Mouse (Mus musculus): ENCODE results near the gene Gm20716.

The Gm20716 gene

DNA sequence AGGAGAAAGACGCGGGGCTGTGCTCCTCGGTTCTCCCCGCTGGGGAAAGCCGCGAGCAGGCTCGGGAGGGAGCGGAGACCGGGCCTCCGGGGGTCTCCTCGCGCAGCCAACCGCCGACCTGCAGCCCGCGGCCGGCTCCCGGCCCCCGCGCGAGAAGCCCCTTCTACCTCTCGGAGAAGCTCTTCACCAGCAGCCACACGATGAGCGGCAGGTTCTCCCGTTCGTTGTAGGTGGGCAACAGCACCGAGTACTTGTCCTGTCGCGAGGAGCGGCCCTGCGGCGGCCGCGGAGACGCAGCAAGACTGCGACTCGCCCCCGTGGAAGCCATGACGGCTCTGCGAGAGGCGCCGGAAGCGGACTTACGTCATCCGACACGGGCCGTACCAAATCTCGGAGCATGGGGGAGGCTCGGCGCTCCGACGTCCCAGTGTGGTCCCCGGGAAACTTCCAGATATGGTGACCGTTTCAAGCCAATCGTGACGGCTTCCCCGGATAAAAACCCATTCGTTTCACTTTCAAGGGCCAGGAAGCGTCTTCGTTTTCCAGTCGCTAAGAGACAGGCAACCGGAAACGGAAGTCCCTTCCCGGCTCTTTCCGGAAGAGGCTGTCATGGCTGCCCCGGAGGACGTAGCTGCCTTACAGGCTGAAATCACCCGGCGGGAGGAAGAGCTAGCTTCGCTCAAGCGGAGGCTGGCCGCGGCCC is at the start of gene Gm20716, which contains the start of the genes Dpm1 and Mocs3:
Gm20716 (minus strand) TSS at position 339 of the 703 bp plus-strand sequence.
Dpm1 (minus strand) TSS at position 566 of the 703 bp plus-strand sequence.
Mocs3 (plus strand) TSS at position 597 of the 703 bp plus-strand sequence.
- peak; percentile 81 for DNase-seq

DNA sequence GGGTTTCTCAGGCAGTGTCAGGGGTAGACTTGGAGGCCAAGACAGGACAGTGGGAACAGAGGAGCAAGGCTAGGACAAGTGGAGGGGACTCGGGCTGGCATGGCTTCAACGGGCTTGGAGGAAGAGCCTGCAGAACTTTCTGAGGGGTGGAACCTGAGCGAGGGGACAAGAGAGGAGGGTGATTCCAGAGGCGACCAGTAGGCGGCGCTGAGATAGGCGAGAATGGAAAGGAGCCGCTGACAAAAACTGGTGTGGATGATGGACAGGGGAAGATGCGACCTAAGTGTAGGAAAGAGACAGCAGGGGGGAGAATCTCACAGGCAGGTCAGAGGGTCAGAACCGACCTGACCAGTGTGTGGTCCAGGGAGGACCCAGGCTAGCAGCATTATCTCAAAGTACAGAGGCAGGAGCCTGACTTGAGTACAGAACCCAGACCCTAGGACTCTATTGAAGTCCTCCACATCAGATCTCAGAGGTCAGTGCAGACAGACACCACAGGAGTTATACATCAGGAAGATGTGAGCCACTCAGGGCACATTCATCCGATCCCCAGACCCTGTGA is 44.3 kb upstream of the Gm20716 start:
- peak; percentile 74 for DNase-seq

- DNase-seq = no peak
Observed at GRCm38 (mm10) chr2:168273387-168273786, 43.2 kb upstream of the Gm20716 start.

DNA sequence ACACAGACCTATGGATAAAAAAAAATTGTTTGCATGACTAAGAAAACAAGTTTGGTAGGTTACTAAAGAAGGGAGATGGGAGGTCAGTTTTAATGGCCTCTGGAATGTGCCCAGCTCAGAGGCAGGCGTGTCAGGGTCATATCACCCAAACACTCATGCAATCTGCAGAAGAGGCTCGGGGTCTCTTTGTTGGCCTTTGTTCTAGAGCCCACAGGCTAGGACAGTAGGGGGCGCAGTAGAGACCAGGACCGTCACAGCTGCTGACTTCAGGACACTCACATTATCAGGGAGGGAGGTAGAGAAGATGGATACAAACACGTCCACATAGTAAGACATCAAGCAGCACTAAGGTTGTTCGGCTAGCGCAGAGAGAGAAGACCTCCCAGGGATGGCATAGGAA is 37.9 kb upstream of the Gm20716 start:
- DNase-seq = peak; percentile 27

DNA sequence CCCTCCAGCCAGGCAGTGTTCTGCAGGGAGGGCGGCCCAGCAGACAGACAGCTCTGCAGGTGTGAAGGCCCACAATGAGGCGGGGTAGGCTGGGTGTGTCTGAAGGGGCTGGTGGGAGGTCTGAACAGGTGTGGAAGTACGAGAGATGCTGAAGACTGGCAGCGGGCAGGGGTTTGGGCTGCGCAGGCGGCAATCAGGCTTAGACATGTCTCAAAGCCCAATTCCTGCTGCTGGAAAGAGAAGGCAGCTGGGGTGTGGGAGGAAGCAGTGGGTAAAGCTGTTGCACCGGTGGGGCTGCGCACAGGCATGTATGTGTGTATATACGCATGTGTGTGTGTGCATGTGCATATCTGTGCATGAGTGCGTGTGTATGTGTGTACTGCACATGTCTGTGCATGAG is 30.7 kb upstream of the Gm20716 start:
- DNase-seq = no peak

DNA sequence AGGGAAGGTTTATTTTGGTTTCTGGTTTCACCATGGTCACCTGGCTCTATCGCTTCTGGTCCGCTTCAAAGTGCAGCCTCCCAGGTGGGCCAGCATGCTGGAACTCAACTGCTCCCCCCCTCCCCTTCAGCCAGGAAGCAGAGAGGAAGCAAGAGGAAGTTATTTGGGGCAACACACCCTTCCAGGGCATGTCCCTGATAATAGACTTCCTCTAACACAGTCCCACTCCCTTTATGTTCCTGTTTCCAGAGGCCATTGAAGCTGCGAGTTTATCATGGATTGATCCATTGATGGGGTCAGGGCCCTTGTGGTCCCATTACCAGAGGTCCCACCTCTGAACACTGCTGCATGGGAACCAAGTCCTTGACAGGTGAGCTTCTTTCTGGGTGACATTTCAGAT is 30.0 kb upstream of the Gm20716 start:
- no peak for DNase-seq

- DNase-seq = no peak
Observed at GRCm38 (mm10) chr2:168259046-168259445, 28.9 kb upstream of the Gm20716 start.

GRCm38 (mm10) chr2:168257188-168257587 is 27.0 kb upstream of the Gm20716 start:
- no peak for DNase-seq

- no peak for DNase-seq
Observed at GRCm38 (mm10) chr2:168256506-168256905, 26.3 kb upstream of the Gm20716 start.

DNA sequence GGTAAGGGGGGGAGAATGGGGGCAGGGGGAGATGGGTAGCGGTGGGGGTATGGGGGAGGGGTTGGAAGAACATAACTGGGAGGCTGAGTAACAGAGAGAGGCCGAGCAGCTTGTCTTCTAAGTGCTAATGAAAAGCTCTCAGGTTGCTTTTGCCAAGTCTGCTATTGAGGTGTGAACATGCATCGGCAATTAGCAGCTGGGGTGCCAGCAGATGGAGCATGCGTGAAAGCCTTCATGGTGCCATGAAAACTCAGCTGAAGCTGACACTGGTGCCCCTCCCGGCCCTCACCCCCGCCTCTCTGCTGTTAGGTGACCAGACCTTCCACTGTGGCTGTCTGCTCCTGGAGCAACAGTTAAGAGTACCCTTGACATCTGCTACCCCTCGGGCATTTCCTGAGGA is 23.7 kb upstream of the Gm20716 start:
- DNase-seq = no peak

DNA sequence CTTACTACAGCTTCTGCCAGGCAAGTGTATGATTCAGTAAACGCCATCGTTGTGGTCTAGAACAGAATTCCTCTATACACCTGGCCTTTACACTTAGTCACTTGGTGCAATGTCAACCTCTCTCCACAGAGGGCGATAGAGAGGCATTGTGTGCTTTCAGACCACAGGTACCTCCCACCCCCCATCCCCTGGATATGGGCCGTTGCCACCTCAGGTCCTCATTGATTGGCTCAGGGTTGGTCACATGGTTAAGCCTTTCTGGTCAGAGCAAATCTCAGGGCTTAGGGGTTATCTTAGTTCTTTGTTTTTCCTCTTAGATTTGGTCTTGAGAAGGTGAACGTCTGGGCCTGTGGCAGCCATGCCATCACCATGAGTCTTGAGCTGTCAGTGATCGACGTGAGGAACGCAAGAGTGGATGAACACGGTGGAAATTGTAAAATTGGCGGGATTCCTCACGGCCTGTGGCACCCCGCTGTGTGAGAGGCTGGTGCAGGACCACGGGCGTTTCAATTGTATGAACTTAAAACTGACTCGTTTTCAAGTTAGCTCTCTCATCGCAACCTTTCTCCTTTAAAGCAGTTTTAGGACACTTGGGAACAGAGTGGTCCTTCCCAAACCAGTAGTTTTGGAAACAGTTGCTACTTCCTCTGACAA is 22.6 kb upstream of the Gm20716 start:
- DNase-seq = peak; percentile 50

DNA sequence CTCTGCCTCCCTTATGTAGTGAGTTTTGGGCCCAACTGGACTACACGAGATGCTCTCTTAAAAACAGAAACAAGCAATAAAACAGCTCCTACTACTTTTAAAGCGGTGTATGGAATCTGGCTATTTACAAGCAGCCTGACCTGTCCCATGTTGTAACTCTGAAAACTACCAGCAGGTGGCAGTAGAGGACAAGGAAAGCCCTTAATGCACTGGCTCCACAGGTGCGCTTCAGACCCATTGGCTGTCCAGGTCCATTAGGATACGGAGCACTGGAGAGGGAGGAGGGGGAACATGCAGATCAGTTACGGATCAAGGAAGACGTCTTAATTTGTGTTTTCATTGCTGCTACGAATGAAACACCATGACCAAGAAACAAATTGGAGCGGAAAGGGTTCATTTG is 20.1 kb upstream of the Gm20716 start:
- DNase-seq = peak; percentile 84

GRCm38 (mm10) chr2:168248856-168249245 is 18.7 kb upstream of the Gm20716 start:
- DNase-seq = peak; percentile 40

GRCm38 (mm10) chr2:168248167-168248855 is 18.1 kb upstream of the Gm20716 start:
- no peak for DNase-seq

- no peak for DNase-seq
Observed at GRCm38 (mm10) chr2:168245571-168245970, 15.4 kb upstream of the Gm20716 start.

GRCm38 (mm10) chr2:168243278-168243677 is 13.1 kb upstream of the Gm20716 start:
- DNase-seq = no peak

- no peak for DNase-seq
Observed at GRCm38 (mm10) chr2:168242841-168243240, 12.7 kb upstream of the Gm20716 start.

- DNase-seq = no peak
Observed at GRCm38 (mm10) chr2:168238335-168238734, 8.2 kb upstream of the Gm20716 start.

GRCm38 (mm10) chr2:168233286-168233685 is 3.1 kb upstream of the Gm20716 start:
- DNase-seq = no peak

DNA sequence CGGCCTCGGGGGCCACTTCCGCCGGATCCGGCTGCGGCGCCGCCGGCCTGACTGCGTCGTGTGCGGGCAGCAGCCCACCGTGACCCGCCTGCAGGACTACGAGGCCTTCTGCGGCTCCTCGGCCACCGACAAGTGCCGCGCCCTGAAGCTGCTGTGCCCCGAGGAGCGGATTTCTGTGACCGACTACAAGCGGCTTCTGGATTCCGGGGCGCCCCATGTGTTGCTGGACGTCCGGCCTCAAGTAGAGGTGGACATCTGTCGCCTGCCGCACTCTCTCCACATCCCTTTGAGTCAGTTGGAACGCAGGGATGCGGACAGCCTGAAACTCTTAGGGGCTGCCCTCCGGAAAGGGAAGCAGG is 1.3 kb upstream of the Gm20716 start:
- DNase-seq = peak; percentile 40

DNA sequence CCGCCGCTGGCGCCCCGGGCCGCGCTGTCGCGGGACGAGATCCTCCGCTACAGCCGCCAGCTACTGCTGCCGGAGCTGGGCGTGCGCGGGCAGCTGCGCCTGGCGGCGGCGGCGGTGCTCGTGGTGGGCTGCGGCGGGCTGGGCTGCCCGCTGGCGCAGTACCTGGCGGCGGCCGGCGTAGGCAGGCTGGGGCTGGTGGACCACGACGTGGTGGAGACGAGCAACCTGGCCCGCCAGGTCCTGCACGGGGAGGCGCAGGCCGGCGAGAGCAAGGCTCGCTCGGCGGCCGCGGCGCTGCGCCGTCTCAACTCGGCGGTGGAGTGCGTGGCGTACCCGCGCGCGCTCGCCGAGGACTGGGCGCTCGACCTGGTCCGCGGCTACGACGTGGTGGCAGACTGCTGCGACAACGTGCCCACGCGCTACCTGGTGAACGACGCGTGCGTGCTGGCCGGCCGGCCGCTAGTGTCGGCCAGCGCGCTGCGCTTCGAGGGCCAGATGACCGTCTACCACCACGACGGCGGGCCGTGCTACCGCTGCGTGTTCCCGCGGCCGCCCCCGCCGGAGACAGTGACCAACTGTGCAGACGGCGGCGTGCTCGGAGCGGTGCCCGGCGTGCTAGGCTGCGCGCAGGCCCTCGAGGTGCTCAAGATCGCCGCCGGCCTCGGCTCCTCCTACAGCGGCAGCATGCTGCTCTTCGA is 758 bp upstream of the Gm20716 start:
- DNase-seq = no peak

DNA sequence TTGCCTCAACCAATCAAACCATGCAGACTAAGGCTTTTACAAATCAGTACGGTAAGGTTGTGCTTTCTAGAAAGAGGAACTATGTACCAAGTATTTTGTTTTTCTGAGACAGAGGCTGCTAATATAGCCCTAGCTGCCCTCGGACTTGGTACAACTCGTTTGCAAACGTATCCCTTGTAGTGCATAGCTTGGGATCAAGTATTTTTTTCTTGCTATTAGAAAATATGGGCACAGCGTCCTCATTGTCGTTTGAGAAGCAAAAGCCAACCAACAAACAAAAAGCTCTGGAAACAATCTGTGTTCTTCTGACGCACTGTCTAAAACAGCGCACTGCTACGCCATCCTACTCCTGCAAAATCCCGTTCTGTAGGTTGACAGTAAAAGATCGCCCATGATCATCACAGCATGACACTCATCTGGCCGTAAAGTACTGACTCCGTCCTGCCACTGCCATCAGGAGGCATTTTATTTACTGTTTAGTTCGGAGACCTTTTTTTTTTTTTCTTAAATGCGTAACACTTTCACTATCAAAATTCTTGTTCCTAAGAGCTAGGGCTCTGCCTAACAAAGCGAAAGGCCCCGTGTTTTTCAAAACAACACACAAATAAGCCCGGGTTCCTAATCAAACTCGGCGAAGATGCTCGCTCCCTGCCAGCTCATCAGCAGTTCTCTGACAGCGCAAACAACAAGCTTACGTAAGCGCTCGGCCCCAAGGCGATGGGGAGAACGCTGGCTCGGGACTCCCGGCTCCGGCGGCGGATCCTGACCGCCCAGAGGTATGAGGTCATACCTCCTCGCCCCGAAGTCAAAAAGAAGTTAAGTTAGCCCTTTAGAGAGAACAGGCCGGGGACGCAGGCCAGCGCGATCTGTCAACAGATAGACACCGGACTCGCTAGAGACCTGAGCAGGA is 793 bp downstream of the Gm20716 start:
- no peak for DNase-seq
